10 mouse cellular contexts compared by ENCODE assay signal in the genomic region with DNA sequence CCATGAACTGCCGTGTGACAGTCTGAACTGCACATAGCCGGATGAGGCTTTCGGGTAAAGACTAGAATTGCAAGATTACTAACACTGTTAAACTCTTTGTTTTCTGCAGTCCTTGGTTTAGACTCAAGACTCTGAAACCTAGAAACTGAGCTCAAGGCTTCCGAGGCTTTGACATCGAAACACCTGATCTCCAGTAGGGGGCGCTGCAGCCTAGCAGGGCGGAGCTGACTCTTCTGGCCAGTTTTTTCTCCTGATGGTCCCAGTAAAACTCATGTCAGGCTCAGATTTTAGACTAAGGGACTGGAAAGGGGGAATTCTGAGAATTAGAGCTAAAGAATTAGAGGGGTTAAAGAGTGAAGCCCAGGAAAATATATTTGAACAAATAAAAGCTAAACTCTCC. TPM values are rescaled to one million over a fixed set of nuclear protein-coding genes. Genes with fewer than 3 reads are reported as not detected.
DNase-seq lines count a peak whose midpoint lies in the region; ATAC-seq and TF ChIP-seq lines count a peak whose summit lies in the region.
"Had no signal": no experiment of that assay in that cellular context is flagged by ENCODE, and none has a peak within 500 bp of the region (broad histone marks: within the 10 kb centered on the region; RNA-seq: fewer than 3 reads in every experiment).

No protein-coding gene starts in this region.

- no peaks in the 10 kb centered on the region for H3K9me3 ChIP-seq in midbrain, embryonic 11.5 days (ENCODE audit: control insufficient read depth, low read length)
- H3K9me3 ChIP-seq in midbrain, embryonic 15.5 days: no peaks in the 10 kb centered on the region
- H3K9me3 ChIP-seq in embryonic facial prominence, embryonic 11.5 days (replicated peaks; ENCODE audit: control insufficient read depth, low read length): no peaks in the 10 kb centered on the region

- TF ChIP-seq POLR2A in lung, adult 2 months (IDR thresholded peaks at IDR 0.05; ENCODE audit: borderline replicate concordance, extremely low read depth, low read depth, low read length): no peak

- H3K27me3 ChIP-seq in midbrain, embryonic 11.5 days (ENCODE audit: control insufficient read depth, insufficient read depth, low read length): no peaks in the 10 kb centered on the region
- H3K27me3 ChIP-seq in midbrain, embryonic 15.5 days (replicated peaks): no peaks in the 10 kb centered on the region
- H3K27me3 ChIP-seq in embryonic facial prominence, embryonic 11.5 days (ENCODE audit: control insufficient read depth, insufficient read depth, low read length): no peaks in the 10 kb centered on the region

- H3K9ac ChIP-seq in midbrain, embryonic 11.5 days (ENCODE audit: low read length): no peak overlapping the region
- H3K9ac ChIP-seq in midbrain, embryonic 15.5 days: no peak overlapping the region
- H3K9ac ChIP-seq in embryonic facial prominence, embryonic 11.5 days (replicated peaks; ENCODE audit: low read length): no peak overlapping the region

- DNase-seq in midbrain, embryonic 11.5 days (ENCODE audit: low spot score, missing footprints): peak; percentile 96
- DNase-seq in adrenal gland, adult 8-10 months: peak; percentile 52
- DNase-seq in embryonic facial prominence, embryonic 11.5 days (ENCODE audit: low spot score): peak; percentile 84
- DNase-seq in kidney, adult 9 months: peak; percentile 72
- DNase-seq in lung, adult 2 months: peak; percentile 66
- DNase-seq in right cerebral cortex, postnatal 25 days: peak; percentile 30
- peak; percentile 47 to 81 for DNase-seq in urinary bladder, postnatal 4 days (ENCODE audit: low spot score in 2 of 2)

- H3K36me3 ChIP-seq in midbrain, embryonic 11.5 days (ENCODE audit: control insufficient read depth, insufficient read depth, low read length): no peaks in the 10 kb centered on the region
- H3K36me3 ChIP-seq in midbrain, embryonic 15.5 days (replicated peaks): no peaks in the 10 kb centered on the region
- no peaks in the 10 kb centered on the region for H3K36me3 ChIP-seq in embryonic facial prominence, embryonic 11.5 days (replicated peaks; ENCODE audit: control insufficient read depth, insufficient read depth, low read depth, low read length)

- H3K4me3 ChIP-seq in midbrain, embryonic 11.5 days (ENCODE audit: low read depth, low read length): no peak overlapping the region
- no peak overlapping the region for H3K4me3 ChIP-seq in midbrain, embryonic 15.5 days
- no peak overlapping the region for H3K4me3 ChIP-seq in embryonic facial prominence, embryonic 11.5 days (ENCODE audit: low read depth, low read length)
- no peak overlapping the region for H3K4me3 ChIP-seq in lung, adult 2 months (replicated peaks; ENCODE audit: extremely low read depth, low read depth, low read length)

- H3K4me1 ChIP-seq in midbrain, embryonic 11.5 days (ENCODE audit: control insufficient read depth, insufficient read depth, low read length): no peaks in the 10 kb centered on the region
- no peaks in the 10 kb centered on the region for H3K4me1 ChIP-seq in midbrain, embryonic 15.5 days
- no peaks in the 10 kb centered on the region for H3K4me1 ChIP-seq in embryonic facial prominence, embryonic 11.5 days (ENCODE audit: control insufficient read depth, insufficient read depth, low read length)
- H3K4me1 ChIP-seq in lung, adult 2 months (ENCODE audit: control insufficient read depth, insufficient read depth, low read length): 0 out of 2 replicates have a peak, but pooled peaks cover 9% of the 10 kb centered on the region

- H3K4me2 ChIP-seq in midbrain, embryonic 11.5 days: no peak overlapping the region
- H3K4me2 ChIP-seq in midbrain, embryonic 15.5 days: no peak overlapping the region
- H3K4me2 ChIP-seq in embryonic facial prominence, embryonic 11.5 days (ENCODE audit: low read depth, low read length): no peak overlapping the region

- no peak for ATAC-seq in midbrain, embryonic 11.5 days (ENCODE audit: low FRiP score)
- no peak for ATAC-seq in midbrain, embryonic 15.5 days (replicated peaks)
- no peak for ATAC-seq in embryonic facial prominence, embryonic 11.5 days (replicated peaks; ENCODE audit: insufficient number of reproducible peaks, low FRiP score, low TSS enrichment, low read depth)

- 20% methylated on average over 7 of the region's 7 CpGs for WGBS in midbrain, embryonic 11.5 days
- 18% methylated on average over 7 of the region's 7 CpGs for WGBS in midbrain, embryonic 15.5 days
- 16% methylated on average over 7 of the region's 7 CpGs for WGBS in embryonic facial prominence, embryonic 11.5 days
- WGBS in lung, adult 2 months: 12% methylated on average over 7 of the region's 7 CpGs

- H3K27ac ChIP-seq in midbrain, embryonic 11.5 days (ENCODE audit: low read depth, low read length): no peak overlapping the region
- H3K27ac ChIP-seq in midbrain, embryonic 15.5 days: no peak overlapping the region
- no peak overlapping the region for H3K27ac ChIP-seq in embryonic facial prominence, embryonic 11.5 days (replicated peaks; ENCODE audit: low read depth, low read length)

- peak; percentile 90 for TF ChIP-seq CTCF in lung, adult 2 months (IDR thresholded peaks at IDR 0.05; ENCODE audit: insufficient read depth, low read length)

RNA-seq across cellular contexts. Expression of a gene that starts 6.1 kb away (rescaled TPM):
- polyA plus RNA-seq in midbrain, embryonic 11.5 days (2014; fragmentation: Nextera tagmentation; extraction: Ambion mirVana): not detected in 2 replicates
- not detected in 2 replicates for polyA plus RNA-seq in midbrain, embryonic 15.5 days (2015; fragmentation: Nextera tagmentation; extraction: Ambion mirVana)
- total RNA-seq in adrenal gland, adult 8-10 months (2022): not detected
- not detected in 2 replicates for polyA plus RNA-seq in embryonic facial prominence, embryonic 11.5 days (2014; fragmentation: Nextera tagmentation; extraction: Ambion mirVana)
- polyA plus RNA-seq in lung, adult 2 months (2012; rRNA removed): not detected in 2 replicates
- total RNA-seq: layer of hippocampus, adult 8-10 months had no signal
- polyA plus RNA-seq: stomach, embryonic 16.5 days had no signal

RNA-seq across cellular contexts. Expression of a gene that starts 23.2 kb away (rescaled TPM):
- not detected in 2 replicates for polyA plus RNA-seq in midbrain, embryonic 11.5 days (2014; fragmentation: Nextera tagmentation; extraction: Ambion mirVana)
- not detected in 2 replicates for polyA plus RNA-seq in midbrain, embryonic 15.5 days (2015; fragmentation: Nextera tagmentation; extraction: Ambion mirVana)
- total RNA-seq in adrenal gland, adult 8-10 months (2022): under 1 TPM in 1 of 4 experiments, not detected in 3; 0.14 TPM
- polyA plus RNA-seq in embryonic facial prominence, embryonic 11.5 days (2014; fragmentation: Nextera tagmentation; extraction: Ambion mirVana): not detected in 2 replicates
- polyA plus RNA-seq in lung, adult 2 months (2012; rRNA removed): 0.88 and 1.0 TPM in 2 replicates
- polyA plus RNA-seq: stomach, embryonic 16.5 days had no signal

RNA-seq across cellular contexts. Expression of a gene that starts 28.6 kb away (rescaled TPM):
- polyA plus RNA-seq in midbrain, embryonic 11.5 days (2014; fragmentation: Nextera tagmentation; extraction: Ambion mirVana): 0.04 TPM in 1 of 2 replicates, not detected in the other
- 0.42 and 1.0 TPM in 2 replicates for polyA plus RNA-seq in midbrain, embryonic 15.5 days (2015; fragmentation: Nextera tagmentation; extraction: Ambion mirVana)
- total RNA-seq in adrenal gland, adult 8-10 months (2022): 10 to 100 TPM; 13.0 to 17.1 (median 14.1) TPM
- 0.20 and 0.74 TPM in 2 replicates for polyA plus RNA-seq in embryonic facial prominence, embryonic 11.5 days (2014; fragmentation: Nextera tagmentation; extraction: Ambion mirVana)
- 0.38 and 0.84 TPM in 2 replicates for polyA plus RNA-seq in lung, adult 2 months (2012; rRNA removed)

RNA-seq across cellular contexts. Expression of a gene that starts 42.8 kb away (rescaled TPM):
- polyA plus RNA-seq in midbrain, embryonic 11.5 days (2014; fragmentation: Nextera tagmentation; extraction: Ambion mirVana): 0.18 and 0.22 TPM in 2 replicates
- 2.7 and 3.1 TPM in 2 replicates for polyA plus RNA-seq in midbrain, embryonic 15.5 days (2015; fragmentation: Nextera tagmentation; extraction: Ambion mirVana)
- total RNA-seq in adrenal gland, adult 8-10 months (2022): 1 to 10 TPM; 2.3 to 7.5 (median 5.1) TPM
- 0.13 and 0.29 TPM in 2 replicates for polyA plus RNA-seq in embryonic facial prominence, embryonic 11.5 days (2014; fragmentation: Nextera tagmentation; extraction: Ambion mirVana)
- polyA plus RNA-seq in lung, adult 2 months (2012; rRNA removed): 4.1 and 4.3 TPM in 2 replicates

RNA-seq across cellular contexts. Expression of a gene that starts 43.1 kb away (rescaled TPM):
- polyA plus RNA-seq in midbrain, embryonic 11.5 days (2014; fragmentation: Nextera tagmentation; extraction: Ambion mirVana): 0.54 and 0.71 TPM in 2 replicates
- polyA plus RNA-seq in midbrain, embryonic 15.5 days (2015; fragmentation: Nextera tagmentation; extraction: Ambion mirVana): 1.2 and 2.0 TPM in 2 replicates
- total RNA-seq in adrenal gland, adult 8-10 months (2022): 10 to 100 TPM; 16.4 to 43.7 (median 30.2) TPM
- 1.1 TPM in 2 replicates for polyA plus RNA-seq in embryonic facial prominence, embryonic 11.5 days (2014; fragmentation: Nextera tagmentation; extraction: Ambion mirVana)
- polyA plus RNA-seq in lung, adult 2 months (2012; rRNA removed): 118 and 120 TPM in 2 replicates

Comparison
In these comparisons a context has a peak if more than half of its experiments do, and no peak if none do; other contexts are left out.
1. DNase-seq: peak in every context shown above with its lines; median percentile 96 in midbrain, embryonic 11.5 days; 84 in embryonic facial prominence, embryonic 11.5 days; 72 in kidney, adult 9 months; 66 in lung, adult 2 months; 64 in urinary bladder, postnatal 4 days; 52 in adrenal gland, adult 8-10 months; 30 in right cerebral cortex, postnatal 25 days.